Mouse (Mus musculus) monocyte, adult 5-6 weeks (primary cell): Measurements from ENCODE around the gene Ccdc43. TPM values are rescaled to one million over a fixed set of nuclear protein-coding genes. Genes with fewer than 3 reads are reported as not detected.

Source experiments
- ATAC-seq: fragments of 153-309, 156-312 bp; replicated peaks from 2 replicates; pipeline ENCODE4 v1.8.0; 2017; ENCODE audit warnings: mild to moderate bottlenecking; ENCODE audit not compliant: low TSS enrichment, insufficient number of reproducible peaks, severe bottlenecking, poor library complexity, low FRiP score
- total RNA-seq: library from RNA; stranded (forward); fragments of 200-1000, 200-491, 200-594 nt; gene quantifications from 3 replicates; pipeline ENCODE4 v1.2.3, GENCODE M21; 2017

Ccdc43 gene
- total RNA-seq, 1 experiment from 2014 or later: 44.5 TPM

GRCm38 (mm10) chr11:102695289-102695688 is 2.3 kb downstream of the Ccdc43 start:
- ATAC-seq: no peak

GRCm38 (mm10) chr11:102690162-102690561 is 7.4 kb downstream of the Ccdc43 start:
- ATAC-seq: peak; percentile 82; the same call in 1 of the 2 replicates

GRCm38 (mm10) chr11:102665637-102666435 is 31.7 kb downstream of the Ccdc43 start:
- no peak for ATAC-seq

GRCm38 (mm10) chr11:102665151-102665550 is 32.4 kb downstream of the Ccdc43 start:
- ATAC-seq: no peak

- no peak for ATAC-seq
Measured at GRCm38 (mm10) chr11:102663416-102663815, 34.2 kb downstream of the Ccdc43 start, which contains the start of gene Meioc. Gene Meioc, plus strand, starts transcription at chr11:102663716.

- ATAC-seq: no peak
Measured at GRCm38 (mm10) chr11:102656931-102657330, 40.7 kb downstream of the Ccdc43 start.

GRCm38 (mm10) chr11:102656326-102656926 is 41.2 kb downstream of the Ccdc43 start:
- no peak for ATAC-seq

- ATAC-seq: no peak
Measured at GRCm38 (mm10) chr11:102655888-102656287, 41.7 kb downstream of the Ccdc43 start.

GRCm38 (mm10) chr11:102652844-102653243 is 44.7 kb downstream of the Ccdc43 start:
- no peak for ATAC-seq

GRCm38 (mm10) chr11:102651381-102651780 is 46.2 kb downstream of the Ccdc43 start:
- ATAC-seq: no peak; the same call in 1 of the 2 replicates

- ATAC-seq: no peak
Measured at GRCm38 (mm10) chr11:102647885-102648284, 49.7 kb downstream of the Ccdc43 start.

GRCm38 (mm10) chr11:102646226-102646625 is 51.4 kb downstream of the Ccdc43 start:
- ATAC-seq: no peak

- ATAC-seq: no peak
Measured at GRCm38 (mm10) chr11:102643891-102644382, 53.6 kb downstream of the Ccdc43 start.

- no peak for ATAC-seq
Measured at GRCm38 (mm10) chr11:102636887-102637286, 60.7 kb downstream of the Ccdc43 start.

Other genes with a start within 250 kb of the Ccdc43 start
- gene Itga2b, start 227.7 kb downstream of the Ccdc43 start, total RNA-seq: 50.3 to 142 TPM (median 82.3 TPM) in 3 replicates
- gene Gpatch8, start 141.4 kb downstream of the Ccdc43 start, total RNA-seq: 25.6 to 52.6 TPM (median 34.8 TPM) in 3 replicates
- gene Gm11627, start 118.3 kb downstream of the Ccdc43 start, total RNA-seq: not detected in 3 replicates
- not detected in 3 replicates for gene Fzd2, start 93.4 kb downstream of the Ccdc43 start, total RNA-seq
- gene Meioc, start 34.1 kb downstream of the Ccdc43 start, total RNA-seq: 0.21 TPM in 1 of 3 replicates, not detected in the others
- gene Adam11, start 63.7 kb upstream of the Ccdc43 start, total RNA-seq: 2.1 TPM in 1 of 3 replicates, not detected in the others
- gene Gjc1, start 121.9 kb upstream of the Ccdc43 start, total RNA-seq: not detected in 3 replicates
- not detected in 3 replicates for gene Higd1b, start 138.1 kb upstream of the Ccdc43 start, total RNA-seq
- gene Eftud2, start 183.2 kb upstream of the Ccdc43 start, total RNA-seq: 67.8 to 73.5 TPM (median 72.3 TPM) in 3 replicates
- not detected in 3 replicates for gene Ccdc103, start 183.4 kb upstream of the Ccdc43 start, total RNA-seq
- gene Fam187a, start 187.4 kb upstream of the Ccdc43 start, total RNA-seq: not detected in 3 replicates
- not detected in 3 replicates for gene Gfap, start 203.1 kb upstream of the Ccdc43 start, total RNA-seq
- 0.19 TPM in 1 of 3 replicates, not detected in the others for gene Kif18b, start 227.3 kb upstream of the Ccdc43 start, total RNA-seq
- gene C1ql1, start 248.9 kb upstream of the Ccdc43 start, total RNA-seq: not detected in 3 replicates